Mouse (Mus musculus): Measurements from ENCODE around the gene Phox2a. TPM values are rescaled to one million over a fixed set of nuclear protein-coding genes. Genes with fewer than 3 reads are reported as not detected.

The Phox2a gene
- total RNA-seq, 4 experiments from 2014 or later = 0.22 to 0.37 TPM; not detected in 2

Other genes with a start within 250 kb of the Phox2a start
- gene Art2b, start 232.7 kb upstream of the Phox2a start, total RNA-seq (2022) = not detected
- 10 to 100 TPM; 73.5 to 96.2 (median 93.6) TPM for gene Clpb, start 154.7 kb upstream of the Phox2a start, total RNA-seq (2022)
- 100 to 1,000 TPM; 174 to 207 (median 187) TPM for gene Inppl1, start 19.9 kb downstream of the Phox2a start, total RNA-seq (2022)
- 1 to 10 TPM; 3.1 to 5.9 (median 4.3) TPM for gene Folr2, start 38.9 kb downstream of the Phox2a start, total RNA-seq (2022)
- 10 to 100 TPM; 20.8 to 26.8 (median 24.9) TPM for gene Anapc15, start 45.4 kb downstream of the Phox2a start, total RNA-seq (2022)
- under 1 TPM in 1 of 4 experiments, not detected in 3; 0.44 TPM for gene Folr1, start 52.5 kb downstream of the Phox2a start, total RNA-seq (2022)
- gene Lamtor1, start 87.6 kb downstream of the Phox2a start, total RNA-seq (2022) = 100 to 1,000 TPM; 119 to 133 (median 122) TPM
- not detected for gene Tomt, start 88.0 kb downstream of the Phox2a start, total RNA-seq (2022)
- 1 to 10 TPM; 4.3 to 6.2 (median 5.4) TPM for gene Lrrc51, start 115.6 kb downstream of the Phox2a start, total RNA-seq (2022)
- 100 to 1,000 TPM in 2 of 4 experiments, 10 to 100 TPM in 2; 90.6 to 103 (median 98.5) TPM for gene Numa1, start 115.8 kb downstream of the Phox2a start, total RNA-seq (2022)
- gene Il18bp, start 200.4 kb downstream of the Phox2a start, total RNA-seq (2022) = 10 to 100 TPM in 2 of 4 experiments, 1 to 10 TPM in 2; 7.1 to 15.8 (median 9.8) TPM
- 10 to 100 TPM; 19.4 to 25.8 (median 22.5) TPM for gene Rnf121, start 247.2 kb downstream of the Phox2a start, total RNA-seq (2022)
- 1 to 10 TPM; 4.9 to 8.4 (median 6.2) TPM for gene Xndc1, start 247.2 kb downstream of the Phox2a start, total RNA-seq (2022)
- 1 to 10 TPM in 2 of 4 experiments, under 1 TPM in 2; 0.47 to 1.1 (median 0.82) TPM for gene Xntrpc, start 247.4 kb downstream of the Phox2a start, total RNA-seq (2022)